Mouse (Mus musculus): ENCODE data around the gene Bola1.
"Not testable (repeated sequence)": the region's sequence is repeated elsewhere in the genome, so short reads cannot be mapped to it uniquely, and the experiment has no call there.

Bola1 gene

DNA sequence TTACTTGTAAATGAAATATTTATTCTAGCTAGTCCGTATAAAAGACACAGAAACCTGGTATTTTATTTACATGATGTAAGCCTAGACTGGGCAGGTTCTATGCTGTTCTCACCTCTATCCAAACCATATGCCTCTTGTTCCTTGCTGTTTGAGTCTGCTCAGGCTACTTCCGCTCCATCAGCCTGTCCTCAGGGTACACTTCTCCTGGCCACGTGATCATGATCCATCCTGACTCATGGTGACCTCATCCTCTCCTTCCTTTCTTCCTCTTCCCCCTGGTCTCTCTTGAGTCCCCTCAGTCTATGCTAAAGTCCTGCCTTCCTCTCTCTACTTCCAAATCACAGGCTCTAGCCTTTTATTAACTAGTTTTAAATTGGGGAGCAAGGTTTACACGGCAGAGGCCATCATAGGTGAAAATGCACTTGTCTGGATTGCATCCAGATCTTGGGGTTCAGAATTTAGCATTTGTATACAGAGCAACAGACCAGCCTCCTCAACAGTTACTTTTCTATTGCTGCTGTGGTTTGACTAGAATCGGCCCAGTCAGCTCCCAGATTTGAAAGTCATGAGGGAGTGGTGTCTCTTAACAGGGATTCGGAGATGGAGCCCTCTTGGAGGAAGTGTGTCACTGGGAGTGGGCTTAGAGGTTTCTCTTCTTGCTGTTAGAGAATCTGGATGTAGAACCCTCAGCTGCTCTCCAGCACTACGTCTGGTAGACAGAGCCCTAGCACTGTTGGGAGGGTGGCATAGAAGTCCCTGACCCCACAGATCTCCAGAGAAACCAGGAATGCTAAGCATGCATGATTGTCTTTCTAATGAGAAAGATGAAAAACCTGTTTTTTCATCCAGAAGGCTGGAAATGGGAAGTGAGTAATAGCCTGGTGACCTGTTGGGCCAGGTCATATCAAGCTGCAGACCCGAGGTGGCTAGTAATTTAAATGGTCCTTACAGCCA is 7.5 kb upstream of the Bola1 start:
- no peak for DNase-seq (ENCODE audit: low spot score)

DNA sequence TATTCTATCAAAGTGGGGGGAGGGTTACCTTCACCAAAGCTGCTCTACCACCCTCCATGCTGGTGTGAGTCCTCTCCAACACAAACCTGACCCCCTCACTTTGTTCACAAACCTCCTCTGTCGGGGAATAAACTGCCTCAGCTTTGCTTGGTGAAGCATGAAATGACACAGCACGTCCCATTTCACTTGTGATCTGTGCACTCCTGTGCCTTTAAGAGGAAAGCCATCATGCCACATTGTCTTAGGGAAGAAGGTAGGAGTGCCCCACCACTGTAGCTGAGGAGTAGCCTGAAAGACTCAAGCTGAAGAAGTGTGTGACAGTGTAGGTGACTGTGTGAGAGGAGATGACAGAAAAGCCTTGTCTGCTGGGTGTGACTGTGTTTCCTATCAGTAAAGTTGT is 5.9 kb upstream of the Bola1 start:
- no peak for DNase-seq (ENCODE audit: low spot score)

DNA sequence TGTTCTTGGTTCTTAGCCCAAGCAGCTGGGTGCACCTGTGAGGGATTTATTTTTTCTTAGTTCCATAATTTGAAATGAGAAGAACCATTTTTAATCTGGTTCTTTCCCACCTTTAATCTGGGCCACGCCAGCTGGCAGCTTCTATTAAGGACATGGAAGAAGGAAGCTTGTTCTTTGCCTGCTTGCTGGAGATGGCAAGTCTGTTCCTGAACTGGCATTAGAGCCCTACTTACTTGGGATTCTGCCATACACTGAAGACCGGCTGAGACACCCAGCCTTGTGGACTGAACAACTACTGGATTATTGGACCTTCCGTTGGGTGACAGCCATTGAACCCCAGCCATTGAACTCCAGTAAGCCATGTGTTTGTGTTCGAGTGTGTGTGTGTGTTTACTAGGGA is 3.3 kb upstream of the Bola1 start:
- DNase-seq (ENCODE audit: low spot score): no peak

DNA sequence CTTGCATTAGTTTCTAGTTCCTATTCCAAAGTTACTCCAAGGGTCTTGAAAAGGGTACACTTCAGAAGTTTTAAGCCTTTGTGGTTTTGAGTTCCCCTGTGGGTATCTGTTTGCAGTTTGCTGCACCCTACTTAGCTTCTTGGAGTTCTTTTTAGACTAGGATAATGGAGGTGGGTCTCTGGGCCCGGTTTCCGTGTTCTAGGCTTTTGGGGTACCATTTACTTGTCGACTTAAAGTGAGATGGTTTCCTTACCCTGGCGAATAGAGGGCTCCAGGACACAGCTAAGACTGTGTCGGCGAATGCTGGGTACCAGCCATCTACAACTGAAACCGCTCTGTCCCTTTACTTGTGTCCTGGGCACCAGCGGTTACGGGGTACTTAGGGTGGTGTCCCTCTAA is 2.1 kb upstream of the Bola1 start:
- DNase-seq (ENCODE audit: low spot score): no peak

DNA sequence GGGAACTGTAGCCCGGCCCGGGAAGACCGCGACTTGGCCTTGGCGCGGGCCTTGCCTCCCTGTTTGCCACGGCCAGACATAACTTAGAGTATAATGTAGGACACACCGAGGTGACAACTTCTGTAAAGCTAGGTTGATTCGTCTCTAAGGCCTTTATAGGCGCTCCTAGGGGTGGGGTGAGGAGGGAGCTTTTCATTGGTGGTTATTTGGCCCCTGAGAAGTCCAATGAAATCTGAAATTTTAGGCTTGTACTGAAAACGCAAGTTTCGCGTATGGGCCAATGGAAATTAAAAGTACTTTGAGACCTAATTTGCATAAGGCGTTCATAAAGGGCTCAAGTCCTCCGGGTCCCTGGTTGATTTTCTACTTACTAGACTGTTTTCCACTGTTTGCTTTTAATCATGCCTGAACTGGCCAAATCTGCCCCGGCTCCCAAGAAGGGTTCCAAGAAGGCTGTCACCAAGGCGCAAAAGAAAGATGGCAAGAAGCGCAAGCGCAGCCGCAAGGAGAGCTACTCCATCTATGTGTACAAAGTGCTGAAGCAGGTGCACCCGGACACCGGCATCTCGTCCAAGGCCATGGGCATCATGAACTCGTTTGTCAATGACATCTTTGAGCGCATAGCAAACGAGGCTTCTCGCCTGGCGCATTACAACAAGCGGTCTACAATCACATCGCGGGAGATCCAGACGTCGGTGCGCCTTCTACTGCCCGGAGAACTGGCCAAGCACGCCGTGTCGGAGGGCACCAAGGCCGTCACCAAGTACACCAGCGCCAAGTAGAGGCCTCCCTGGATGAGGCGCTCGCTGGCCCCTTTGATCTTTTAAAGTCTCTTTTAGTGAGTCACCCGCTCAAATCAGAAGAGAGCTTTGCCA is 1.5 kb upstream of the Bola1 start, which contains the start of the genes Hist2h2ac and Hist2h2be:
Hist2h2ac (minus strand) TSS at position 116 of the 875 bp plus-strand sequence.
Hist2h2be (plus strand) TSS at position 355 of the 875 bp plus-strand sequence.
- DNase-seq (ENCODE audit: low spot score): peak; percentile 75

DNA sequence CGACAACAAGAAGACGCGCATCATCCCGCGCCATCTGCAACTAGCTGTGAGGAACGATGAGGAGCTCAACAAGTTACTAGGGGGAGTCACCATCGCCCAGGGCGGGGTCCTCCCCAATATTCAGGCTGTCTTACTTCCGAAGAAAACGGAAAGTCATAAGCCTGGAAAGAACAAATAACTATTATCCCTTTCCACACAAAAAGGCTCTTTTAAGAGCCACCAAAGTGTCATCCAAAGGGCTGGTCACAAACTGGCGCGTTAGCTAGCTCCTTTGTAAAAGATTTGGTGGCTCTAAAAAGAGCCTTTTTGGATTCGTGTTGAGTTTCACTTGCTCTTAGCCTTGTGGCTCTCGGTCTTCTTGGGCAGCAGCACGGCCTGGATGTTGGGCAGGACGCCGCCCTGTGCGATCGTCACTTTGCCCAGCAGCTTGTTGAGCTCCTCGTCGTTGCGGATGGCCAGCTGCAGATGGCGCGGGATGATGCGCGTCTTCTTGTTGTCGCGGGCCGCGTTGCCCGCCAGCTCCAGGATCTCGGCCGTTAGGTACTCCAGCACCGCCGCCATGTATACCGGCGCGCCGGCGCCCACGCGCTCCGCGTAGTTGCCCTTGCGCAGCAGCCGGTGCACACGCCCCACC is 739 bp upstream of the Bola1 start:
- DNase-seq (ENCODE audit: low spot score): not testable (repeated sequence)

DNA sequence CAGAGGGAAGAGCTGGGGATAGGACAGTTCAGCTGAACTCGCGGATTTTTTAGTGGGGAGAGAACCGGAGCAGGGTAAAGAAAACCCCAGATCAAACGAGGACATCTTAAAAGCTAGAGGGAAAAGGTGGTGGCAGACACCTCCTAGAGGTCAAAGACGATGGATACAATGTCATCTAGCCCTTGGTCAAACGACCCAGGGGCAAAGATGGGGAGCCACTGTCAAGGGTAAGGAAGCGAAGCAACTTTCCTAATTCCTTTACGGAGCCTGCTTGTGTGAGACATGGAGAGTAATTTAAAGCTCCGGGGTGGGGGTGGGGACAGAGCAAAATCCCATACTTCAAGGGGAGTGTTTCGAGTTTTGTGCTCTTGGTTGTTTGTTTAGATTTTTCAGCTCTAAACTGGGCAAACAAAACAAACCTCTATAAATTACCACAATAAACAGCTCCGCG is 293 bp downstream of the Bola1 start:
- DNase-seq (ENCODE audit: low spot score): no peak

DNA sequence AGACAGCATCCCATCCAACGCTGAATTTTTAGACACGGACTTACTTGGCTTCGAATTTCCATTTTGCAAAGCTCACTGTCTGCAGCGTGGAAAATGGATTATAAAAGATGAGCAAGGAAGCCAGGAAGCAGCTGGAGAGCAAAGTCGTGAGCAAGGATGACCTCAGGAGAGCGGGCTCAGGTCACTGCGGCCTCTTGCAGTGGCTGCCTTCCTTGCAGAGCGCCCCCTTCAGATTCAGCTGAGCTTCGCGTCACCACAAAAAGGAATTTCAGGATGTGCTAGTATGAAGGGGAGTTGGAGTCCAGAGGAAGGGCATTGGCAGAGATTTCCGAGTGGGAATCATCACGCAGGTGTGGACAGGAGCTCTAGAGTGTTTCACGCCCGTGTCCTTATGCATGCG is 10.3 kb downstream of the Bola1 start:
- no peak for DNase-seq (ENCODE audit: low spot score)

DNA sequence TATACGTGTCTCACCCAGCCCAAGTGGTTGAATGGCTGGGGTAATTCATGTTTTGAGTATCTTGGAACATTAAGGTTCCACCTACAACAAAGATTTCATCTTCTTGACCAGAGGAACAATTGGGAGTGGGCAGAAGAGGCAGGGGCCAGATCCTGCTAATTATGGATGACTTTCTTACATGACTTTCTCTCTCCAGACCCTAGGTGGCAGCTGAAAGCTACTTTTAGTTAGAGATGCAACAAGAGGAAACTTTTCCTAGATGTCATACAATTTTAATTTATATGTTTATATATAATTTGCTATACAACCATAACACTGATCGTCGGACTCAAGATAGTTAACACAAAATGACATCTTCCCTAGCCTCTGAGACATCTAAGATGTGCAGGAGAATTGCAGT is 11.7 kb downstream of the Bola1 start:
- no peak for DNase-seq (ENCODE audit: low spot score)

DNA sequence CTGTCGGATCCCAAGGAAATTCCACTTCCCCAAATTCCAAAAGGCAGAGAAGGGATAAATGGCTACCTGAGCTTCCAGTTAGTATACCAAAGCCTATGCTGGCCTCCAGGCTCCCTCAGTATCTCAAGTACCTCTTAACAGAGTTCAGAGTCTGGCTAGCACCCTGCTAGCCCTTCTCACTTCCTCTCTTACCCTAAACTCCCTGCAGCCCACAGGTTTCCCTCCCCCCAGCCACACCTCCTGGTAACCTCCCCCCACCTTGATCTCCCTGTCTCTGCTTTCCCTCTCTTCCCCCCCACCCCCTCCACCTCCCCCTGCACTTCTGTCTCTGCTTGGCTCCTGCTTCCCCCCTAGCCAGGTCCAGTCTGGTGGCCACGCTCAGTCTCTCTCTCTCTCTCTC is 19.8 kb downstream of the Bola1 start:
- no peak for DNase-seq (ENCODE audit: low spot score)

DNA sequence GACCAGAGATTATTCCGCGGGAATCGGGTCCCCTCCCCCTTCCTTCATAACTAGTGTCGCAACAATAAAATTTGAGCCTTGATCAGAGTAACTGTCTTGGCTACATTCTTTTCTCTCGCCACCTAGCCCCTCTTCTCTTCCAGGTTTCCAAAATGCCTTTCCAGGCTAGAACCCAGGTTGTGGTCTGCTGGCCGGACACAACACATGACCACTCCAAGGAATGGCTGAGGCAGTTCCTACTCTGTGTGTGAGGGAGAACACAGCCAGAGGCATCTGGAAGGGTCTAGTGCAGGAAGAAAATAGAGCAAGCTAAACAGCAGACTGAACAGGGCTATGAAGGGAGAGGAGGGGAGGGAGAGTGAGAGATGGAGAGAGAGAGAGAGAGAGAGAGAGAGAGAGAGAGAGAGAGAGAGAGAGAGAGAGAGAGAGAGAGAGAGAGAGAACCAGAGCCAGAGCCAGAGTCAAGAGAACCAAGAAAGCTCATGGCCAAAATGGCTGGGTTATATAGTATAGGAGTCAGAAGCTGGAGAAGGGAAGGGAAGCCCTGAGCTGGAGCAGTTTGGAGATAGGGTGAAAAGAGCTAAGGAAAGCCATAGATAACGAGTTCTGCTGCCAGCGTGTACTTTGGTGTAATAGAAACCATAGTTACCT is 20.8 kb downstream of the Bola1 start:
- DNase-seq (ENCODE audit: low spot score): not testable (repeated sequence)

DNA sequence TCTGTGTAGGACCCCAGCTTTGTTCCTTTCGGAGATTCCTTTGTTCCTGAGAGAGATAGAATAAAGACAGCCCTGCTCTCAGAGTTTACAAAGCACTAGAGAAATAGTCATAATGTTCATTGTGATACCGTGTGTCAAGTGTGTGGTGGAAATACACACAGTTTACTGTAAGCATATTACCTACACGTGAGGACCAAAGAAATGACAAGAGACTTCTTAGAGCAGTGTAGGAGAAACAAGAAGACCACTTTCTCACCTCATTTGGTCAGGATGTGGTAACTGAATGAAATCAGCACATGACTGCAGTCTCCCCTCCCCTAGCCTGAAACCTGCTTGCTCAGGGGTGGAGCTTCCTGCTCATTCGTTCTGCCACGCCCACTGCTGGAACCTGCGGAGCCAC is 21.3 kb downstream of the Bola1 start:
- DNase-seq (ENCODE audit: low spot score): no peak

DNA sequence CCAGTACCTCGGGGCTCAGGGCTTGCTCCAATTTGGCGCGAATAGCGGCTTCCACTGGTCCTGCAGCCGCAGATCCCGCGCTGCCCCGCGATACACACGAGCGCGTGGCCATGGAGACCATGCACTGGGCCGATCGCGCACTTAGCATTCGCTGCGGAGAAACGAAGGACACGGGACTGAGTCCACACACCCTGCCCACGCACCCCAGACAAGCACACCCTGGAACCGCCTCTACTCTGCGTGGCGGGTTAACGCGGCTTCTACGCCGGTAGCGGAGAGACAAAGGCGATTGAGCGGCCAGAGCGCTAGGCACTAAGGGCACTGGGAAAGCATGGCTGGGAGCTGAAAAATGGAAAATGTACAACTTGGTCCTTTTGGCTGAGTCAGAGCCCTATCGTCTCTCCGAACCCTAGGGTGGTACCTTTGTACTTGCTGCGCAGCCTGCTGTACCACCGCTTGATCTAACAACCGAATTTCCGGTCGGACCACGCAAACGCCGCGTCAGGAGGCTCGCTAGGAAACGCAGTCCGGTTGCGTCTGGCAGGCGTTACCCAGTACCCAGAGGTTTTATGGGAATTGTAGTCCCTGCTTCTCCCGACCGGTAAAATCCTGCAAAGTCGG is 22.3 kb downstream of the Bola1 start:
- DNase-seq (ENCODE audit: low spot score): peak; percentile 60

DNA sequence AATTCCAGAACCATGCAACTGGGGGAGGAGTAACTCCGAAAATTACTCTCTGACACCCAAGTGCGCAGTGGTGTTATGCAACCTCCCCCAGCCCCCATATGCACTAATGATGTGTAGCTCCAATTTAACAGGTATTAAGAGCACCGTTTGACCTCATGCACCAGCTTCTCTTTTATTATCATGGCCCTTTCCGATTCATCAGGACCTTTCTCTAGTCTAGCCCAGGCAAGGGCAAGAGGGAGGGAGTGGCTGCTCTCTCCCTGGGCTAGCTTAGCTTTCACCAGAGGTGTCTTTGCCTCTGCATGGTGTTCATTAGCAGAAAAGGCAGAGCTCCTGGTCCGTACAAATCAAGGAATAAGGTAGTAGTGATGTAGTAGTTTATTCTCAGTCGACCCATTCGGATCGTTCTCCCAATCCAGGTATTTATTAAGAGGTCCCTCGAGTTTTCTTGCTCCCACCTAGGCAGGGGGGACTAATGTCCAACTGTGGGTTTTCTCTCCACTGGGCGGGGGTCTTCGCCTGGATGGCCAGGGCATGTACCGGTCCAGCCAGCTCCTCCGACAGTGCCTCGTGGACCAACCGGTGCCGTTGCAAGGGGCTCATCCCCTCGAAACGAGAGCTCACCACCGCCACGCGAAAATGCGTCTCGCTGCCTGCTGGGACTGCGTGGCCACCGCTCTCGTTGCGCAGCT is 22.9 kb downstream of the Bola1 start:
- no peak for DNase-seq (ENCODE audit: low spot score)

DNA sequence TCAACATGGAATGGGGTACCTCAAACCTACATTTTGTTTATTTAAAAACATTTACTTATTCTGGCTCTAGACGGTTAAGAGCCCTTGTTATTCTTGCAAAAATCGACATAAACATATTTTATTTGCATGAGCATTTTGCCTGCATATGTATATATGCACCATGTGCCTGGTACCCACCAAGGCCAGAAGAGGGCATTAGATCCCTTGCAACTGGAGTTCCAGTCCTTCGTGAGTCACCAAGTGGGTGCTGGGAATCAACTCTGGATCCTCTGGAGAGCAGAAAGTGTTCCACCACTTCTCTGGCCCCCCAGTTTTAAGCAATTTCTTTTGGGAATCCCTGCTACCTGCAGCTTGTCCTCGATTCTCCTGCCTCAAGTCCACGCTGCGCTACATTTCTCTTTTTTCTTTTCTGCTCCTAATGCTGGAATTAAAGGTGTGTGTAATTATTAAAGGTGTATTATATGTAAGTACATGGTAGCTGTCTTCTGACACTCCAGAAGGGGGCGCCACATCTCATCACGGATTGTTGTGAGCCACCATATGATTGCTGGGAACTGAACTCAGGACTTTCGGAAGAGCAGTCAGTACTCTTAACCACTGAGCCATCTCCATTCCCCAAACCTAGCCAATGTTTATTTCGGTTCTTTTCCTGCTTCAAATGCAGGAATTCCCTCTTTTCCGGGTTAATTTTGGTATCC is 23.7 kb downstream of the Bola1 start:
- DNase-seq (ENCODE audit: low spot score): no peak

DNA sequence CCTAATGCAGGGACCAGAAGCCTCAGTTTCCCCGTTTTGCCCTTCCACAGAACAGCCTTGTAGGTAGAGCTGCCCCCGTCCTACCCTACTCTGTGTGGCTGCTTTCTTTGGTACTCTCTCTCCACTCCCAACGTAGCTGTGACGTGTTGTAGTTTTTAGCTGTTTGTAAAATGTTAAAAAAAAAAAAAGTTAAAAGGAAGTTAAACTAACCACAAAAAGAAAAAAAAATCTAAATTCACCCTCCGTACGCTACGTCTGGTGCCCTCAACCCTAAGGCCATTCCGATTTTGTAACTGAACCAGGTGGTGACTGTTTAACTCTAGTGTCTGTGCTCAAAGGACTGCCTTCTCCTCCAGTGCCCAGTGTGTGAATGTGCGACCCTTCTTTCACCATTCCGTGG is 24.5 kb downstream of the Bola1 start:
- DNase-seq (ENCODE audit: low spot score): no peak

DNA sequence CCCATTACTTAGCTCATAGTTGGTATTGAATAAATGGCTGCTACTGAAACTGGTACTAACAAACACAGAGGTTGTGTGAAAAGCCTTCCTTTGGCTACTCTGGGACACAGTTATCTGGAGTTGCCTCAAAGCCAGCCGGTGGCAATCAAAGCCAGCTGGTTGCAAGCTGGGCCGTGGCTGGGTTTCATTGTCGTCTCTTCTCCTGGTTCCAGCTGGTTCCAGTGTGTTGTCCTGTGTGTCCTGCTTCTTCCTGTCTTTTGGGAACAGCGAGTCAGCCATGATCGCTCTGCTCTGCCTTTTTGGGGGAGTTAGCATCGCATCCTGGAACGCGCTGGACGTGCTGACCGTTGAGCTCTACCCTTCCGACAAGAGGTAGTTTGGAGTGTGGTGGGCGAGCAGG is 26.5 kb downstream of the Bola1 start:
- DNase-seq (ENCODE audit: low spot score): no peak

DNA sequence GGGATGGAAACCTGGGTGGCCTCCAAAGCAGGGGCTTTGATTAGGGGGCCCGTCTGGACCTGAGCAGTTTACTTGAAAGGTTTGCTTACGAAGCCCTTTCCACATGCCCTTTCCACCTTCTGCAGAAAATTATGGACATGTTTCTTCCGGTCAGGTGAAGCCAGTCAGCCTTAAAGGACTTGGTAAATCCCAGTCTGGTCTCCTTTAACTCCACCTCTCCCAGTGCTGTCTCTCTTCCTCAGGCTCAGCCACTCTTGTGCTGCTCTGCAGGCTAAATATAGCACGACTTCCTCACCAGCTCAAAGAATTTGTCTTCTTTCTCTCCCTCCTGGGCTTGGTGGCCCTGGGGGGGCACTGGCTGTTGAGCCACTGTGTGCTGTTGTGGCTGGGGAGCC is 37.1 kb downstream of the Bola1 start:
- no peak for DNase-seq (ENCODE audit: low spot score)

DNA sequence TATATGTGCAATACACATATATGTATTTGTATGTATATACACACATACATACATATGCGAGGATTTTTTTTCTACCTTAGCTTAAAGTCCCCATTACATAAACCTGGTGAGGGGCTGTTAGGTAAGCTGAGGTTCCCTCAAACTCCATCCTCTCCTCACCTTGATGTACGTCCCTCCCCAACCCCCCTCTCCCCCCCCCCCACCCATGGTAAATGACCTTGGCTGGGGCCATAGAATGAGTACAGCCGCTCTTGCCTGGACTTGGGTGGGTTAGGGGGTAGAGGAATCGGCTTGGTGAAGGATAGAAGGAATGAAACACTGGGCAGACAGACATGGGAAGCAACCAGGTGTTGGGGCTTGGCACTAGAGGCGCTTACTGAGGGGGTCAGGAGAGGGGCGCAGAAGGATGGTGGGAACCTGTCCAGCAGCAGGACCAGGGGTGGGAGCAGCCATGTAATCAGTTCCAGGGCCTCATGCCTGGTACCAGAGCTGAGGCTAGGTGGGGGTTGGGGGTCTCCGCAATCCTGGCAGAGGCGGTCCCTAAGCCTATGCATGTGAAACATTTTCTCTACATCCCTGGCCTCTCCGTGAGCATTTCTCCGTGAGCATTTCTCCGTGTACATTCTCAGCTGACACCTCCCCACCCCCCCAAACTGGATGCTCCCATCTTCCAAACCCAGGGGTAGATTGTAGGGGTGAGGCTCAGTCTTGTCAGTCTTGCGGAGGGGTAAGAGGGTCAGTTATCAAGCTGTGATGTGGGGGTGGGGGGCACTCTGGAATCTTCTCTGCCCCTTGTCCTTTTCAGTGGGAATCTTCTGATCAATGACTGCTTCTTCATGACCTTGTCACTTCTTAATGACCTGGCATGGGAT is 37.8 kb downstream of the Bola1 start:
- no peak for DNase-seq (ENCODE audit: low spot score)

Measured in ovary, postnatal 10 days (tissue).